Mouse (Mus musculus): ENCODE data around the gene Cox16. TPM values are rescaled to one million over a fixed set of nuclear protein-coding genes. Genes with fewer than 3 reads are reported as not detected.
"Not testable (repeated sequence)": the region's sequence is repeated elsewhere in the genome, so short reads cannot be mapped to it uniquely, and the experiment has no call there.

The Cox16 gene
- total and polyA plus RNA-seq, 2 experiments from 2014 or later, result 56.8 to 131 TPM

GRCm38 (mm10) chr12:81413211-81413610 is 71.7 kb downstream of the Cox16 start:
- DNase-seq (ENCODE audit: low spot score) (peak; percentile 3), ATAC-seq (no peak)
- TF ChIP-seq CTCF (IDR thresholded peaks at IDR 0.05; ENCODE audit: low read depth), result no peak
- H3K9me3 ChIP-seq (ENCODE audit: low read length), result no peaks in the 10 kb centered on the region
- no peaks in the 10 kb centered on the region for H3K4me1 ChIP-seq (ENCODE audit: insufficient read depth, low read length)
- H3K27me3 ChIP-seq (ENCODE audit: insufficient read depth, low read length), result no peaks in the 10 kb centered on the region
- WGBS, result 68% methylated on average over 3 of the region's 3 CpGs
- H3K27ac ChIP-seq, result no peak overlapping the region
- H3K4me2 ChIP-seq (ENCODE audit: low read depth, low read length), result no peak overlapping the region
- H3K4me3 ChIP-seq (ENCODE audit: low read length), result no peak overlapping the region
- no peak overlapping the region for H3K9ac ChIP-seq (replicated peaks; ENCODE audit: low read length)
- H3K36me3 ChIP-seq (ENCODE audit: insufficient read depth, low read length), result no peaks in the 10 kb centered on the region

- Histone ChIP-seq H3K4me1 (ENCODE audit: insufficient read depth, low read length) (no peaks in the 10 kb centered on the region), H3K4me2 (ENCODE audit: low read depth, low read length) (no peak overlapping the region), H3K9ac (replicated peaks; ENCODE audit: low read length) (no peak overlapping the region), H3K9me3 (ENCODE audit: low read length) (no peaks in the 10 kb centered on the region), H3K27me3 (ENCODE audit: insufficient read depth, low read length) (no peaks in the 10 kb centered on the region), H3K4me3 (ENCODE audit: low read length) (no peak overlapping the region), H3K27ac (no peak overlapping the region), H3K36me3 (ENCODE audit: insufficient read depth, low read length) (no peaks in the 10 kb centered on the region)
- WGBS, result 91% methylated on average over 3 of the region's 3 CpGs
- TF ChIP-seq CTCF (IDR thresholded peaks at IDR 0.05; ENCODE audit: low read depth), result no peak
- ATAC-seq, result no peak
- DNase-seq (ENCODE audit: low spot score), result no peak
These were observed 76.0 kb downstream of the Cox16 start for GRCm38 (mm10) chr12:81408966-81409365.

- H3K36me3 ChIP-seq (ENCODE audit: insufficient read depth, low read length), result no peaks in the 10 kb centered on the region
- no peaks in the 10 kb centered on the region for H3K27me3 ChIP-seq (ENCODE audit: insufficient read depth, low read length)
- TF ChIP-seq CTCF (IDR thresholded peaks at IDR 0.05; ENCODE audit: low read depth), result peak; percentile 93
- 18% methylated on average over 1 of the region's 1 CpGs for WGBS
- H3K27ac ChIP-seq, result no peak overlapping the region
- ATAC-seq (peak; percentile 43; the same call in 1 of the 2 replicates), DNase-seq (ENCODE audit: low spot score) (peak; percentile 83)
- H3K9ac ChIP-seq (replicated peaks; ENCODE audit: low read length), result no peak overlapping the region
- H3K4me1 ChIP-seq (ENCODE audit: insufficient read depth, low read length), result no peaks in the 10 kb centered on the region
- no peak overlapping the region for H3K4me3 ChIP-seq (ENCODE audit: low read length)
- no peaks in the 10 kb centered on the region for H3K9me3 ChIP-seq (ENCODE audit: low read length)
- no peak overlapping the region for H3K4me2 ChIP-seq (ENCODE audit: low read depth, low read length)
These were observed 82.7 kb downstream of the Cox16 start for GRCm38 (mm10) chr12:81402187-81402586.

- H3K4me3 ChIP-seq (ENCODE audit: low read length); H3K4me2 ChIP-seq (ENCODE audit: low read depth, low read length); H3K27me3 ChIP-seq (ENCODE audit: insufficient read depth, low read length); ATAC-seq; H3K36me3 ChIP-seq (ENCODE audit: insufficient read depth, low read length); DNase-seq (ENCODE audit: low spot score); H3K9ac ChIP-seq (replicated peaks; ENCODE audit: low read length); H3K4me1 ChIP-seq (ENCODE audit: insufficient read depth, low read length); H3K27ac ChIP-seq; H3K9me3 ChIP-seq (ENCODE audit: low read length): not testable (repeated sequence)
- 75% methylated on average over 1 of the region's 1 CpGs for WGBS
These were observed 105.6 kb downstream of the Cox16 start, which contains the start of gene Gm4787 for GRCm38 (mm10) chr12:81379364-81379763. Gm4787 (minus strand) TSS chr12:81379464.

- DNase-seq (ENCODE audit: low spot score) (no peak), ATAC-seq (no peak)
- H3K36me3 ChIP-seq (ENCODE audit: insufficient read depth, low read length), result no peaks in the 10 kb centered on the region
- peak overlapping the region; percentile 94; the same call in 1 of the 2 replicates for H3K9ac ChIP-seq (replicated peaks; ENCODE audit: low read length)
- H3K4me1 ChIP-seq (ENCODE audit: insufficient read depth, low read length), result peaks cover 5% of the 10 kb centered on the region; the same call in 1 of the 2 replicates
- no peaks in the 10 kb centered on the region for H3K9me3 ChIP-seq (ENCODE audit: low read length)
- 58% methylated on average over 5 of the region's 5 CpGs for WGBS
- H3K27me3 ChIP-seq (ENCODE audit: insufficient read depth, low read length), result no peaks in the 10 kb centered on the region
- H3K4me2 ChIP-seq (ENCODE audit: low read depth, low read length), result peak overlapping the region; percentile 96
- peak overlapping the region; percentile 93; the same call in 1 of the 2 replicates for H3K27ac ChIP-seq
- H3K4me3 ChIP-seq (ENCODE audit: low read length), result peak overlapping the region; percentile 74
- TF ChIP-seq CTCF (IDR thresholded peaks at IDR 0.05; ENCODE audit: low read depth), result no peak
These were observed 151.1 kb downstream of the Cox16 start for GRCm38 (mm10) chr12:81333841-81334240.

- H3K4me2 ChIP-seq (ENCODE audit: low read depth, low read length), result peak within 1 kb of the TSS; percentile 96
- ATAC-seq (peak; percentile 84), DNase-seq (ENCODE audit: low spot score) (peak; percentile 85)
- no peaks in the 10 kb centered on the region for H3K27me3 ChIP-seq (ENCODE audit: insufficient read depth, low read length)
- H3K9me3 ChIP-seq (ENCODE audit: low read length), result no peaks in the 10 kb centered on the region
- TF ChIP-seq CTCF (IDR thresholded peaks at IDR 0.05; ENCODE audit: low read depth), result no peak
- H3K9ac ChIP-seq (replicated peaks; ENCODE audit: low read length), result peak within 1 kb of the TSS; percentile 94
- under 1% methylated on average over 47 of the region's 47 CpGs for WGBS
- H3K36me3 ChIP-seq (ENCODE audit: insufficient read depth, low read length), result no peaks in the 10 kb centered on the region
- H3K27ac ChIP-seq, result peak within 1 kb of the TSS; percentile 93
- H3K4me1 ChIP-seq (ENCODE audit: insufficient read depth, low read length), result peaks cover 5% of the 10 kb centered on the region; the same call in 1 of the 2 replicates
- H3K4me3 ChIP-seq (ENCODE audit: low read length), result peak within 1 kb of the TSS; percentile 74
These were observed 152.0 kb downstream of the Cox16 start, which contains the start of gene Slc8a3 for GRCm38 (mm10) chr12:81332875-81333421. Slc8a3 (minus strand) TSS chr12:81333180.

Measured in hindbrain, postnatal 0 days (tissue).